Mouse (Mus musculus) CH12.LX (cell line): Measurements from ENCODE around the gene Zranb3.

Experiments
- CTCF ChIP-seq, 2 experiments: IDR thresholded peaks in 1 of 2; conservative IDR thresholded peaks in 1 of 2; 2 replicates each; pipeline ENCODE4 v1.5.1; 2011 to 2012; ENCODE audit warnings: low read depth in 2 of 2, low read length in 2 of 2, improper control_type of control experiment in 1 of 2, inconsistent platforms in 1 of 2, mild to moderate bottlenecking in 1 of 2, moderate library complexity in 1 of 2
- E2F4 ChIP-seq: IDR thresholded peaks from 2 replicates; pipeline ENCODE4 v1.6.1; 2011; ENCODE audit warnings: low read depth, low read length, improper control_type of control experiment; ENCODE audit not compliant: insufficient replicate concordance
- ELF1 ChIP-seq: IDR thresholded peaks from 2 replicates; pipeline ENCODE4 v1.6.1; 2014; ENCODE audit warnings: low read depth, mild to moderate bottlenecking, inconsistent platforms, low read length, improper control_type of control experiment
- GABPA ChIP-seq: IDR thresholded peaks from 2 replicates; pipeline ENCODE4 v1.6.1; 2012; ENCODE audit warnings: low read depth, low read length, improper control_type of control experiment, inconsistent platforms; ENCODE audit not compliant: insufficient replicate concordance
- KAT2A ChIP-seq: IDR thresholded peaks from 2 replicates; pipeline ENCODE4 v1.6.1; 2012; ENCODE audit warnings: low read length, improper control_type of control experiment, inconsistent platforms; ENCODE audit not compliant: insufficient replicate concordance
- MAFK ChIP-seq: IDR thresholded peaks from 2 replicates; pipeline ENCODE4 v1.6.1; 2011; ENCODE audit warnings: low read length, improper control_type of control experiment; ENCODE audit not compliant: insufficient replicate concordance
- POLR2A ChIP-seq: IDR thresholded peaks from 2 replicates; pipeline ENCODE4 v1.6.1; 2011; ENCODE audit warnings: low read depth, mild to moderate bottlenecking, improper control_type of control experiment, low read length
- RCOR1 ChIP-seq: conservative IDR thresholded peaks from 2 replicates; pipeline ENCODE4 v1.6.1; 2012; ENCODE audit warnings: low read depth, mild to moderate bottlenecking, inconsistent platforms, low read length, improper control_type of control experiment
- SIN3A ChIP-seq: IDR thresholded peaks from 2 replicates; pipeline ENCODE4 v1.6.1; 2012; ENCODE audit warnings: low read length, improper control_type of control experiment, inconsistent platforms
- TCF12 ChIP-seq: IDR thresholded peaks from 2 replicates; pipeline ENCODE4 v1.6.1; 2014; ENCODE audit warnings: low read depth, mild to moderate bottlenecking, inconsistent platforms, low read length, improper control_type of control experiment
- USF1 ChIP-seq: IDR thresholded peaks from 2 replicates; pipeline ENCODE4 v1.6.1; 2014; ENCODE audit warnings: low read depth, mild to moderate bottlenecking, inconsistent platforms, low read length, improper control_type of control experiment
- ZC3H11A ChIP-seq: IDR thresholded peaks from 2 replicates; pipeline ENCODE4 v1.6.1; 2012; ENCODE audit warnings: low read depth, mild to moderate bottlenecking, inconsistent platforms, low read length, improper control_type of control experiment
- ZNF384 ChIP-seq: IDR thresholded peaks from 2 replicates; pipeline ENCODE4 v1.6.1; 2012; ENCODE audit warnings: low read depth, low read length, improper control_type of control experiment, inconsistent platforms

DNA sequence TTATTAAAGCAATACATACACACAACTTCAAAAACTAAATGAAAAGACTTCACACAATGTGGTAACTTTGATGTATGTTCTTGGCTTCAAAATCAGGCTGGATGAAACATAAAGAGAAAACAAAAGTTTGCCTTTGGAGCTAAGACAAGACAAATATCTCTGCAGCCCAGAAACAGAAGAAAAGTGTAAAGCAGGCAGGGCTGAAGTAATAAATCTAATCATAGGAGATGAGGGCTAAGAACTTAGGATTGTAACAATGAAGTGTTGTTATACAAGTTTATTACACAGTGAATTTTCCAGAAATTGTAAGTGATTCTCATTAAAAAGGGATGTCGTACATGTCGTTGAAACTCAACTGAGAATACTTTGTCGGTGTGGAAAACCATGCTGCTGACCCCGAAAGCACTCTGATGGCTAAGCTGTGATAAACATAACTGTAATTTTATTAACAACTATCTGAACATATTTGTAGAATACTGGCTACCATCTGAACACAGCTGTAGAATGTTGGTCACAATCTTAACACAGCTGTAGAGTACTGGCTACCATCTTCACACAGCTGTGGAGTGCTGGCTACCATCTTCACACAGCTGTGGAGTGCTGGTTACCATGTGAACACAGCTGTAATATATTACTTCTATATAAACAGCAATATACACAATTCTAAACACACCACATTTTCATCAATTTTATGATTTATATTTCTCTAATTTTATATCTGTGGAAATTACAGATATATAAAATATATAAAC is 78.3 kb downstream of the Zranb3 start:
- no peak for TF ChIP-seq POLR2A
- TF ChIP-seq GABPA: no peak
- TF ChIP-seq CTCF (conservative IDR thresholded peaks at IDR 0.05 in 1 of 2, IDR thresholded peaks at IDR 0.05 in 1 of 2; ENCODE audit: low read depth in 2 of 2, low read length in 2 of 2): no peak
- TF ChIP-seq ELF1: no peak
- no peak for TF ChIP-seq TCF12
- no peak for TF ChIP-seq USF1
- no peak for TF ChIP-seq SIN3A
- no peak for TF ChIP-seq E2F4
- no peak for TF ChIP-seq ZNF384
- TF ChIP-seq RCOR1: no peak
- TF ChIP-seq KAT2A: no peak
- no peak for TF ChIP-seq MAFK
- TF ChIP-seq ZC3H11A: no peak
